Mouse (Mus musculus) embryonic facial prominence, embryonic 15.5 days (tissue): ENCODE measurements around the gene Phpt1. TPM values are rescaled to one million over a fixed set of nuclear protein-coding genes. Genes with fewer than 3 reads are reported as not detected.

Source experiments
- ATAC-seq: fragments of 200-750 bp; cut with Nextera tagmentation; 2 replicates; pipeline ENCODE4 v1.8.0; 2017; ENCODE audit warnings: low read depth, moderate TSS enrichment; ENCODE audit not compliant: insufficient number of reproducible peaks, low FRiP score, low TSS enrichment
- H3K27ac ChIP-seq: fragments of 300-500 bp; sonication (generic); replicated peaks from 2 replicates; pipeline ENCODE4 v1.5.1; 2015; ENCODE audit warnings: mild to moderate bottlenecking, inconsistent platforms
- H3K27me3 ChIP-seq: fragments of 300-500 bp; sonication (generic); 2 replicates; pipeline ENCODE4 v1.6.1; 2015; ENCODE audit warnings: inconsistent platforms
- H3K36me3 ChIP-seq: fragments of 300-500 bp; sonication (generic); 2 replicates; pipeline ENCODE4 v1.6.1; 2015; ENCODE audit warnings: mild to moderate bottlenecking, inconsistent platforms
- H3K4me1 ChIP-seq: fragments of 300-500 bp; sonication (generic); 2 replicates; pipeline ENCODE4 v1.6.1; 2015; ENCODE audit warnings: inconsistent platforms
- H3K4me2 ChIP-seq: fragments of 300-500 bp; sonication (generic); replicated peaks from 2 replicates; pipeline ENCODE4 v1.6.1; 2015; ENCODE audit warnings: mild to moderate bottlenecking, inconsistent platforms
- H3K4me3 ChIP-seq: fragments of 300-500 bp; sonication (generic); replicated peaks from 2 replicates; pipeline ENCODE4 v1.5.1; 2015; ENCODE audit warnings: mild to moderate bottlenecking, inconsistent platforms
- H3K9ac ChIP-seq: fragments of 300-500 bp; sonication (generic); 2 replicates; pipeline ENCODE4 v1.6.1; 2015; ENCODE audit warnings: inconsistent platforms
- H3K9me3 ChIP-seq: fragments of 300-500 bp; sonication (generic); replicated peaks from 2 replicates; pipeline ENCODE4 v1.6.1; 2016; ENCODE audit warnings: inconsistent platforms
- WGBS: fragments of 180-500 bp; shearing (Covaris S2); methylation state at CpG from one replicate; pipeline ENCODE4 v1.1.7; 2015; 5-methylcytosine and 5-hydroxymethylcytosine counted together
- polyA plus RNA-seq: library from polyadenylated mRNA; unstranded; fragments of >200 nt; fragmentation: Nextera tagmentation; extraction: Ambion mirVana; gene quantifications from 2 replicates; pipeline ENCODE4 v1.2.1, GENCODE M21; 2015

Phpt1 gene
- polyA plus RNA-seq, 1 experiment from 2014 or later, result 157 TPM

DNA sequence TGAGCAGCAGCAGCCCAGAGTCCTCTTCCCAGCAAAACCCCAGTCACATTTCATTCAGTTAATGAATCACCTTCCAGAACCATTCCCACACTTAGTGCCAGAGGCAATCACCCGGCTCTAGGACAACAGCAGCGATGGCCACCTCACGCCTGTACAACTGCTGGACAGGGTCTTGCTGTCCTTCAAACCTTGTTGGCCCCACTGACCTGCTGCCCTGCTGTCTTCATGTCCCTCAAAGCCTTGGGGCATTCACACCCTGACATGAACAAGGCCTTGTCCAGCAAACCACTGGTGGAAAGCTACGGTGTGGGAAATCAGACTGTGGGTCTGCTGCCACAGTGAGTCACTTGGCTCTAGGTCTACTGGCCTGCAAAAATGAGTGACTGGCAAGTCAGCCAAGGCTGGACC, 34.5 kb downstream of the Phpt1 start:
- ATAC-seq, result no peak
- Histone ChIP-seq H3K4me3 (no peak overlapping the region), H3K9me3 (no peaks in the 10 kb centered on the region), H3K4me1 (0 out of 2 replicates have a peak, but pooled peaks cover 4% of the 10 kb centered on the region), H3K9ac (no peak overlapping the region), H3K4me2 (no peak overlapping the region), H3K27ac (no peak overlapping the region), H3K36me3 (peaks cover 30% of the 10 kb centered on the region), H3K27me3 (no peaks in the 10 kb centered on the region)
- 96% methylated on average over 4 of the region's 4 CpGs for WGBS

- H3K4me1 ChIP-seq, result no peaks in the 10 kb centered on the region
- H3K27me3 ChIP-seq, result no peaks in the 10 kb centered on the region
- H3K4me2 ChIP-seq, result no peak overlapping the region
- ATAC-seq, result no peak
- no peak overlapping the region for H3K27ac ChIP-seq
- no peak overlapping the region for H3K9ac ChIP-seq
- H3K4me3 ChIP-seq, result no peak overlapping the region
- H3K36me3 ChIP-seq, result peaks cover 61% of the 10 kb centered on the region
- 90% methylated on average over 8 of the region's 8 CpGs for WGBS
- H3K9me3 ChIP-seq, result no peaks in the 10 kb centered on the region
These were observed 38.5 kb downstream of the Phpt1 start for GRCm38 (mm10) chr2:25536531-25536930.

DNA sequence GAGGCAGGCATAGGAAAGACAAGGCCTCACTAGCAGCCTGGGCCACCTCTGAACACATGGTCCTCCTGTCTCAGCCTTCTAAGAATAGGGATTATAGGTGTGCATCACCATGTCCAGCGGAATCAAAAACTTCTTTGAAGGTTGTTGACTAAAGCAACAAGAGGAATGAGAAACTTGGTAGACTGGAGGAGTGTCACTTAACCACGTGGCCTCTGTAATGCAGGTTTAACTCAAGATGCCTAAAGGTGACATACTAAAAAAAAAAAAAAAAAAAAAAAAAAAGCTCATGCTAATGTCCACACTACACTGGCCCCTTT, 40.2 kb downstream of the Phpt1 start:
- Histone ChIP-seq H3K36me3 (peaks cover 78% of the 10 kb centered on the region), H3K27me3 (no peaks in the 10 kb centered on the region), H3K9ac (no peak overlapping the region), H3K27ac (no peak overlapping the region), H3K4me1 (no peaks in the 10 kb centered on the region), H3K4me3 (no peak overlapping the region), H3K4me2 (no peak overlapping the region), H3K9me3 (no peaks in the 10 kb centered on the region)
- WGBS, result 95% methylated on average over 2 of the region's 2 CpGs
- ATAC-seq, result no peak

- H3K36me3 ChIP-seq, result peaks cover 82% of the 10 kb centered on the region
- H3K9ac ChIP-seq, result no peak overlapping the region
- WGBS, result 74% methylated on average over 3 of the region's 3 CpGs
- ATAC-seq, result no peak
- H3K9me3 ChIP-seq, result no peaks in the 10 kb centered on the region
- no peak overlapping the region for H3K27ac ChIP-seq
- H3K27me3 ChIP-seq, result no peaks in the 10 kb centered on the region
- H3K4me2 ChIP-seq, result no peak overlapping the region
- H3K4me1 ChIP-seq, result no peaks in the 10 kb centered on the region
- no peak overlapping the region for H3K4me3 ChIP-seq
These were observed 40.7 kb downstream of the Phpt1 start for GRCm38 (mm10) chr2:25534178-25534865.

- 90% methylated on average over 2 of the region's 2 CpGs for WGBS
- no peaks in the 10 kb centered on the region for H3K9me3 ChIP-seq
- no peak overlapping the region for H3K4me2 ChIP-seq
- no peak overlapping the region; the same call in 1 of the 2 replicates for H3K27ac ChIP-seq
- ATAC-seq, result no peak
- H3K36me3 ChIP-seq, result peaks cover 86% of the 10 kb centered on the region
- no peaks in the 10 kb centered on the region for H3K27me3 ChIP-seq
- H3K4me3 ChIP-seq, result no peak overlapping the region
- no peak overlapping the region for H3K9ac ChIP-seq
- no peaks in the 10 kb centered on the region for H3K4me1 ChIP-seq
These were observed 41.3 kb downstream of the Phpt1 start for GRCm38 (mm10) chr2:25533707-25534106.

DNA sequence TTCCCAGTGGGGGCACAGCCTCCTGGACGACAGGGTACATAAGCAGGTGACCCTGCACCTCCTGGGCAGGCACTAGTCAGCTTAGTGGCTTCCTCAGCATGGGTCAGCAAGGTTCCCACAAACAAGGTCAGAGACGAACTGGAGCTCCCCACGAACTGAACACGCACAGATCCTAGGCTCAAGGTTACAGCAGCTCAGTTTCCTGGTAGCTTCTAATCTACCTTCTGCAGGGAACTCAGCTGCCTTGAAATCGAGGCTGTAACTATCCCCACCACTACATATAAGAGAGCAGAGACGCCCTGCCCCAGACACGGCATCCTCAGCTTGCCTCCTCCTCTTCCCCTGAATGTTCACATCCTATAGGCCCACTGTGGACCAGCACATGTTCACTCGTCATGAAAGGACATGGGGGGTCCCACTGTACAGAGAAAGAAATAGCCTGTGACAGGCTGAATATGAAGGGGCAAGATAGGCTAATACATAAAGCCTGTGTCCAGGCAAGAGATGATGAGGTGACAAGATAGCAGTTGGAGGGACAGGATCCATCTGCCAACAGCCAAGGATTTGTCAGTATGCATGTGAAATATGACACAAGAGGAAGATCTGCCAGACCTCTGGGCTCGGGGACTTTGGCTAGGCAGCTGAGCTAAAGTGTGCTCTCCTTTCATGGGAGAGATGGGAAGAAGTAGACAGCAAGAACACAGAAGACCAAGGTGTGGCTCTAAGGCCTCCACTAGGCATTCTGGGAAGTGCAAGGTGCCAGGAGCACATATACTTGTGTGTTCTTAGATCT, 48.3 kb downstream of the Phpt1 start:
- no peaks in the 10 kb centered on the region for H3K4me1 ChIP-seq
- H3K4me3 ChIP-seq, result no peak overlapping the region
- no peaks in the 10 kb centered on the region for H3K9me3 ChIP-seq
- no peak for ATAC-seq
- no peak overlapping the region for H3K4me2 ChIP-seq
- no peak overlapping the region for H3K27ac ChIP-seq
- peaks cover 92% of the 10 kb centered on the region for H3K36me3 ChIP-seq
- 84% methylated on average over 9 of the region's 9 CpGs for WGBS
- no peaks in the 10 kb centered on the region for H3K27me3 ChIP-seq
- H3K9ac ChIP-seq, result no peak overlapping the region

Other genes starting within 250 kb of the Phpt1 start
- 54.4 and 55.5 TPM in 2 replicates for gene Man1b1, start 242.9 kb downstream of the Phpt1 start, polyA plus RNA-seq
- 24.6 and 25.5 TPM in 2 replicates for gene Dpp7, start 218.9 kb downstream of the Phpt1 start, polyA plus RNA-seq
- 18.4 and 21.7 TPM in 2 replicates for gene Uap1l1, start 209.5 kb downstream of the Phpt1 start, polyA plus RNA-seq
- gene Sapcd2, start 202.9 kb downstream of the Phpt1 start, polyA plus RNA-seq, result 29.2 and 32.8 TPM in 2 replicates
- 7.4 and 9.0 TPM in 2 replicates for gene Entpd2, start 179.3 kb downstream of the Phpt1 start, polyA plus RNA-seq
- 64.9 and 67.8 TPM in 2 replicates for gene Npdc1, start 175.9 kb downstream of the Phpt1 start, polyA plus RNA-seq
- gene Fut7, start 152.0 kb downstream of the Phpt1 start, polyA plus RNA-seq, result 0.08 and 0.20 TPM in 2 replicates
- gene Abca2, start 146.5 kb downstream of the Phpt1 start, polyA plus RNA-seq, result 4.0 and 4.1 TPM in 2 replicates
- gene Clic3, start 118.4 kb downstream of the Phpt1 start, polyA plus RNA-seq, result 72.8 and 75.5 TPM in 2 replicates
- 48.7 and 49.1 TPM in 2 replicates for gene Paxx, start 114.1 kb downstream of the Phpt1 start, polyA plus RNA-seq
- 18.7 and 20.8 TPM in 2 replicates for gene Ptgds, start 105.2 kb downstream of the Phpt1 start, polyA plus RNA-seq
- not detected in 2 replicates for gene Lcn12, start 81.3 kb downstream of the Phpt1 start, polyA plus RNA-seq
- 81.2 and 96.3 TPM in 2 replicates for gene Fbxw5, start 74.5 kb downstream of the Phpt1 start, polyA plus RNA-seq
- 5.6 and 7.2 TPM in 2 replicates for gene C8g, start 73.5 kb downstream of the Phpt1 start, polyA plus RNA-seq
- gene Traf2, start 28.3 kb downstream of the Phpt1 start, polyA plus RNA-seq, result 34.8 and 36.2 TPM in 2 replicates
- gene Edf1, start 17.4 kb downstream of the Phpt1 start, polyA plus RNA-seq, result 355 and 373 TPM in 2 replicates
- 3.3 and 4.9 TPM in 2 replicates for gene Mamdc4, start 379 bp downstream of the Phpt1 start, polyA plus RNA-seq
- 0.60 and 0.63 TPM in 2 replicates for gene Ajm1, start 6.5 kb upstream of the Phpt1 start, polyA plus RNA-seq
- 82.1 and 83.3 TPM in 2 replicates for gene Rabl6, start 33.3 kb upstream of the Phpt1 start, polyA plus RNA-seq
- 0.29 and 0.42 TPM in 2 replicates for gene Ccdc183, start 42.5 kb upstream of the Phpt1 start, polyA plus RNA-seq
- 28.6 and 30.5 TPM in 2 replicates for gene Tmem141, start 46.8 kb upstream of the Phpt1 start, polyA plus RNA-seq
- 2.8 and 3.5 TPM in 2 replicates for gene Fcna, start 52.8 kb upstream of the Phpt1 start, polyA plus RNA-seq
- not detected in 2 replicates for gene Lcn8, start 77.9 kb upstream of the Phpt1 start, polyA plus RNA-seq
- not detected in 2 replicates for gene Lcn5, start 82.7 kb upstream of the Phpt1 start, polyA plus RNA-seq
- gene Lcn6, start 101.6 kb upstream of the Phpt1 start, polyA plus RNA-seq, result not detected in 2 replicates
- gene Lcn10, start 107.5 kb upstream of the Phpt1 start, polyA plus RNA-seq, result not detected in 2 replicates
- gene Obp2a, start 124.8 kb upstream of the Phpt1 start, polyA plus RNA-seq, result not detected in 2 replicates
- 91.8 and 93.2 TPM in 2 replicates for gene Bmyc, start 131.5 kb upstream of the Phpt1 start, polyA plus RNA-seq
- not detected in 2 replicates for gene Obp2b, start 161.8 kb upstream of the Phpt1 start, polyA plus RNA-seq
- gene Lcn3, start 190.3 kb upstream of the Phpt1 start, polyA plus RNA-seq, result not detected in 2 replicates
- gene Lcn11, start 201.8 kb upstream of the Phpt1 start, polyA plus RNA-seq, result not detected in 2 replicates
- not detected in 2 replicates for gene Gm13539, start 207.0 kb upstream of the Phpt1 start, polyA plus RNA-seq
- gene Glt6d1, start 240.6 kb upstream of the Phpt1 start, polyA plus RNA-seq, result not detected in 2 replicates
- gene Lcn9, start 247.9 kb upstream of the Phpt1 start, polyA plus RNA-seq, result not detected in 2 replicates